Mouse (Mus musculus) neural tube, embryonic 15.5 days (tissue): ENCODE data around the gene Rras. TPM values are rescaled to one million over a fixed set of nuclear protein-coding genes. Genes with fewer than 3 reads are reported as not detected.

Experiments used
- ATAC-seq: fragments of 200-750 bp; cut with Nextera tagmentation; 2 replicates; pipeline ENCODE4 v1.8.0; 2017; ENCODE audit warnings: mild to moderate bottlenecking, moderate TSS enrichment, moderate library complexity; ENCODE audit not compliant: low FRiP score
- H3K27ac ChIP-seq: fragments of 300-500 bp; sonication (generic); replicated peaks from 2 replicates; pipeline ENCODE4 v1.5.1; 2015; ENCODE audit warnings: mild to moderate bottlenecking, inconsistent platforms
- H3K27me3 ChIP-seq: fragments of 300-500 bp; sonication (generic); replicated peaks from 2 replicates; pipeline ENCODE4 v1.6.1; 2015; ENCODE audit warnings: inconsistent platforms
- H3K36me3 ChIP-seq: fragments of 300-500 bp; sonication (generic); 2 replicates; pipeline ENCODE4 v1.6.1; 2015; ENCODE audit warnings: inconsistent platforms
- H3K4me1 ChIP-seq: fragments of 300-500 bp; sonication (generic); 2 replicates; pipeline ENCODE4 v1.6.1; 2015; ENCODE audit warnings: inconsistent platforms
- H3K4me2 ChIP-seq: fragments of 300-500 bp; sonication (generic); 2 replicates; pipeline ENCODE4 v1.6.1; 2015; ENCODE audit warnings: inconsistent platforms, mild to moderate bottlenecking, moderate library complexity
- H3K4me3 ChIP-seq: fragments of 300-500 bp; sonication (generic); replicated peaks from 2 replicates; pipeline ENCODE4 v1.5.1; 2015; ENCODE audit warnings: mild to moderate bottlenecking, inconsistent platforms
- H3K9ac ChIP-seq: fragments of 300-500 bp; sonication (generic); replicated peaks from 2 replicates; pipeline ENCODE4 v1.6.1; 2015; ENCODE audit warnings: mild to moderate bottlenecking, inconsistent platforms
- H3K9me3 ChIP-seq: fragments of 300-500 bp; sonication (generic); replicated peaks from 2 replicates; pipeline ENCODE4 v1.6.1; 2016; ENCODE audit warnings: inconsistent platforms
- WGBS: fragments of 180-500 bp; shearing (Covaris S2); methylation state at CpG from one replicate; pipeline ENCODE4 v1.1.7; 2015; ENCODE audit warnings: mixed read lengths; 5-methylcytosine and 5-hydroxymethylcytosine counted together
- polyA plus RNA-seq: library from polyadenylated mRNA; unstranded; fragments of >200 nt; fragmentation: Nextera tagmentation; extraction: Ambion mirVana; gene quantifications from 2 replicates; pipeline ENCODE4 v1.2.1, GENCODE M21; 2015

Gene Rras
- polyA plus RNA-seq, 1 experiment from 2014 or later, result 14.2 TPM

DNA sequence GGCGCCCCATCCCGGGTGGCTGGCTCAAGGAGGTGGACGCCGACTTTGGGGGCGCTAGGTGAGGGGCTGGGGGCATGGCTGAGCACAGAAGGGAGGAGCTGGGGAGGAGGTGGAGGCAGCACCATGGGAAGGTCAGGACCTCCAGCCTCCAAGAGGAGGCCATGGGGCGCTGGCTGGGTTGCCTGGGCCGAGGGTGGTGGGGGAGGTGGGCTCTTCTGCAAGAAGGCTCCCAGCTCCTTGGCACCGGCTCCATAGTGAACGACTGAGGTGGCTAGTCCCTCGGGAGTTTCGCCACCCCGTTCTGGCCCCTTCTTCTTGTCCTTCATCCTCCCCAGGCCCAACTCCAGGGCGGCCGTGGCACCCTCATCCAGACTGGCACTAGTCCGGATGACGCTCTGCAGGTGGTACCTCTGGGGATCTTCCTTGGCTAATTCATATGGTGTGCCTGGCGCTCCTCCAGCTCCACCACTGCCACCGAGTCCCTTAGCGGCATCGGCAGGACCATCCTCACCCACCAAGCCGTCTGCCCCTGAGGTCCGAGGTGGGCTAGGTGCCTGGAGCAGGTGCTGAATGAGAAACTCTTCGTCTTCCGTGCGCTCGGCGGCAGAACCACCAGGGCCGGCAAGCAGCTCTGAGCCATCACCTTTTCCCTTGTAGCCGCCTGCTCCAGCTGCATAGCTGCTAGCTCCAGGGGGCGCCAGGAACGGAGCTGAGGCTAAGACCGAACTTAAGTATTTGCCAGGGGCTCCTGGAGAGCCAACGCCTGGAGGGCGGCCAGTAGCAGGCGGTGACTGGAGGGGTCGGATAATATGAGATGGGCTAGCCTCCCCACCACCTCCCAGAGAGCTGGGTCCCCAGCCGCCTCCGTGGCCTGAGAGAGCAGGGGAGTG lies 30.5 kb downstream of the Rras start:
- 93% methylated on average over 38 of the region's 38 CpGs for WGBS
- no peak overlapping the region for H3K27ac ChIP-seq
- no peak overlapping the region for H3K9ac ChIP-seq
- no peak for ATAC-seq
- no peak overlapping the region for H3K4me3 ChIP-seq
- H3K36me3 ChIP-seq, result peaks cover 71% of the 10 kb centered on the region
- H3K27me3 ChIP-seq, result no peaks in the 10 kb centered on the region
- no peak overlapping the region for H3K4me2 ChIP-seq
- H3K9me3 ChIP-seq, result no peaks in the 10 kb centered on the region
- peaks cover 33% of the 10 kb centered on the region for H3K4me1 ChIP-seq

- no peak overlapping the region for H3K9ac ChIP-seq
- 95% methylated on average over 23 of the region's 23 CpGs for WGBS
- peaks cover 62% of the 10 kb centered on the region for H3K36me3 ChIP-seq
- H3K27me3 ChIP-seq, result no peaks in the 10 kb centered on the region
- ATAC-seq, result no peak
- no peaks in the 10 kb centered on the region for H3K9me3 ChIP-seq
- H3K4me1 ChIP-seq, result peaks cover 38% of the 10 kb centered on the region
- H3K27ac ChIP-seq, result no peak overlapping the region
- no peak overlapping the region for H3K4me2 ChIP-seq
- H3K4me3 ChIP-seq, result no peak overlapping the region
These were observed 31.3 kb downstream of the Rras start for GRCm38 (mm10) chr7:45048923-45049657.

DNA sequence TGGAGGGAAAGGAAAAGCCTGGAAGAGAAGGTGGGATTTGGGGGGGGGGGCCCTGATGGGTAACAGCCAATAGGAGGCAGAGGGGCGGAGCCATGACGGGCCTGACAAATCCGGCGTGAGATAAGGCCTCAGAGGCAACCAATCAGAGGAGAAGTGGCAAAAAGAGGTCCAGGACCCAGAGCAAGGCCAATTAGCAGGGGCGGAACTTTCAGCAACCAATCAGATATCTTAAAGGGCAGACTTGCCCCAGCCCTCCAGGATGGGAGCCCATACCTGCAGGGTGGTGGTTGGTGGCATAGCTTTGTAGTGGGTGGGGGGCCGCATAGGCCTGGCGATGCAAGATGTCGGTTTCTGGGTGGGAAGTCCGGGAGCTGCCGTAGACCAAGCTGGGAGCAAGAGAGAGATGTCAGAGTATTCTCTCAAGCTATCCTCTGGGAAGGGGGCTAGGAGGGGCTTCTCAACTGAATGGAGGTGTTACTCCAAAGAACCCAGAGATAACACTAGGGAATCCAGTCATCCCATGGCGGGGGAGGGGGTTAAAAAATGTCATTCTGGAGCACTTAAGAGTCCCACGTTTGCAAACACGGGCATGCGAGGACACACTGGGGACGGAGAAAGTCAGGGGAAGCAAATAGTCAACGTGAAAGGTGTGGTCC lies 33.3 kb downstream of the Rras start:
- Histone ChIP-seq H3K27me3 (no peaks in the 10 kb centered on the region), H3K4me2 (peak overlapping the region; percentile 97), H3K4me3 (peak overlapping the region; percentile 81), H3K4me1 (peaks cover 43% of the 10 kb centered on the region), H3K9ac (peak overlapping the region; percentile 66), H3K27ac (peak overlapping the region; percentile 99), H3K9me3 (no peaks in the 10 kb centered on the region), H3K36me3 (peaks cover 42% of the 10 kb centered on the region)
- 4% methylated on average over 16 of the region's 16 CpGs for WGBS
- peak; percentile 33 for ATAC-seq

GRCm38 (mm10) chr7:45051601-45051974 lies 33.8 kb downstream of the Rras start:
- Histone ChIP-seq H3K36me3 (peaks cover 37% of the 10 kb centered on the region), H3K4me3 (peak overlapping the region; percentile 81), H3K27me3 (no peaks in the 10 kb centered on the region), H3K9me3 (no peaks in the 10 kb centered on the region), H3K9ac (peak overlapping the region; percentile 66), H3K27ac (peak overlapping the region; percentile 99), H3K4me2 (peak overlapping the region; percentile 97), H3K4me1 (peaks cover 43% of the 10 kb centered on the region)
- WGBS, result 2% methylated on average over 13 of the region's 13 CpGs
- ATAC-seq, result no peak

GRCm38 (mm10) chr7:45052181-45052861 lies 34.6 kb downstream of the Rras start:
- Histone ChIP-seq H3K27me3 (no peaks in the 10 kb centered on the region), H3K4me2 (peak overlapping the region; percentile 97), H3K27ac (peak overlapping the region; percentile 99), H3K9ac (peak overlapping the region; percentile 66), H3K4me1 (peaks cover 43% of the 10 kb centered on the region), H3K9me3 (no peaks in the 10 kb centered on the region), H3K36me3 (peaks cover 30% of the 10 kb centered on the region), H3K4me3 (peak overlapping the region; percentile 81)
- under 1% methylated on average over 38 of the region's 38 CpGs for WGBS
- no peak for ATAC-seq

GRCm38 (mm10) chr7:45052862-45053116 lies 35.0 kb downstream of the Rras start, which contains the start of gene Prr12:
Gene Prr12, minus strand, starts transcription at chr7:45052881.
- peak within 1 kb of the TSS; percentile 99 for H3K27ac ChIP-seq
- H3K9me3 ChIP-seq, result no peaks in the 10 kb centered on the region
- peaks cover 25% of the 10 kb centered on the region for H3K36me3 ChIP-seq
- peak within 1 kb of the TSS; percentile 66 for H3K9ac ChIP-seq
- H3K4me2 ChIP-seq, result peak within 1 kb of the TSS; percentile 97
- peak within 1 kb of the TSS; percentile 81 for H3K4me3 ChIP-seq
- no peak for ATAC-seq
- no peaks in the 10 kb centered on the region for H3K27me3 ChIP-seq
- 0% methylated on average over 4 of the region's 18 CpGs for WGBS
- peaks cover 43% of the 10 kb centered on the region for H3K4me1 ChIP-seq

DNA sequence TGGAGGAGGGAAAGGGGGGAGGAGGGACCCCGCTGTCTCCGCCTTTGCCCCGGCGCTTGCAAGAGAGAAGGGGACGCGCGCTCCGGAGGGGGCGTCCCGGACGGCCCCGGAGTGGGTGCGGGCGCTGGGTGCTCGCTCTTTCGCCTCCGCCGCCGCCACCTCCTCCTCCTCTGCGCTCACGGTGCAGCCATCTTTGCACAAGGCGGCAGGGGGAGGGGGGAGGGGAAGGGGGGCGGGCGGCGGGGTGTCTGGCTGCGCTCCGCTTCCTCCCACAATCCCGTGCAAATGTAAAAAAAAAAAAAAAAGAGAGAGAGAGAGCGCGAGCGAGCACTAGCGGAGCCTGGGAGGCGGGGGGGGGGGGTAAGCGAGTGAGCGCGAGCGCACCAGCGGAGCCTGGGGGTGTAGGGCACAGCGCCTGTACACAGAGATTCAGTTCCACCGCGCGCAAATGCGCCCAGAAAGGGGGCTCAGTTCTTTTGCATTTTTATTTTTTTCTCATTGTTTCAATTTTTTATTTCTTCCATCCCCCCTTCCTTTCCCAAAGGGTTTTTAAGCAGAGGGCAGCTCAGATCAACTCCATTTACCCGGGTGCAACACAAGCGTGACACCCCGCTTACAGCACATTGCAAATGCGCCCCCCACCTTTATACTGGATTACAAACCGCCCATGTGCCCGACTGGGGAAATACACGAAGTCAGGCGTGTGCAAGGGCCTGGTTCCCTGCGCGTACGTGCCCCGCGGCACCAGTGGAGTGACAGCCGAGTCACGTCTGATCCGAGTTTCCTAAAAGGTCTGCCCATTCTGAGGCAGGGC lies 35.6 kb downstream of the Rras start:
- peak overlapping the region; percentile 66 for H3K9ac ChIP-seq
- H3K27ac ChIP-seq, result peak overlapping the region; percentile 99
- no peaks in the 10 kb centered on the region for H3K9me3 ChIP-seq
- peak overlapping the region; percentile 81 for H3K4me3 ChIP-seq
- H3K27me3 ChIP-seq, result no peaks in the 10 kb centered on the region
- 1% methylated on average over 42 of the region's 59 CpGs for WGBS
- H3K4me2 ChIP-seq, result peak overlapping the region; percentile 97
- peaks cover 20% of the 10 kb centered on the region for H3K36me3 ChIP-seq
- ATAC-seq, result peak; percentile 67
- peaks cover 43% of the 10 kb centered on the region for H3K4me1 ChIP-seq

DNA sequence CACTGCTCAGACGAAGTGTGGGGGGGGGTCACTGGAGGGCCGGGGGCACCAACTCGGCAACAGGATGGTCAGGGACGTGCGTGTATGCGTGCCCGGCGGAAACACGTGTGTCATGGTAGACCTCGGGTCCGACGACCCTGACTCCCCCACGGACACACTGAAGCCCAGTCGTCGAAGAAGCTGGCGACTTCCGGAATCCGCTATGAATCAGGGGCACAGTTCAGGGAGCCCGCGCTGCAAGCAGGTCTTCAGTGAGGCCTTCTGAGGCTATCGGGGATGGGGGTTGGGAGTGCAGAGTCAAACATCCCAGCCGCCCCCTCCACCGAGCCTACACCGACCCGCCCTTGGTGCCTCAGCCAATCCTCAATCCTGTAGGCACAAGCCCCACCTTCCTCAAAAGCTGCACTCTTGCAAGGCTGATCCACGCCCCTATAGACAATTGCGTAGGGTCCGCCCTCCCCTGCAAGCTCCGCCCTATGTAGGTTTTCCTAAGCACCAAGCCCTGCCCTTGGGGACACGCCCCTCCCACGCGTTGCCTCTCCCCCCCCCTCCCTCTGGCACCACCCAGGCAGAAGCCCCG lies 36.3 kb downstream of the Rras start:
- peak overlapping the region; percentile 97 for H3K4me2 ChIP-seq
- peak; percentile 90 for ATAC-seq
- peak overlapping the region; percentile 99 for H3K27ac ChIP-seq
- peak overlapping the region; percentile 66 for H3K9ac ChIP-seq
- WGBS, result 0% methylated on average over 33 of the region's 33 CpGs
- H3K4me3 ChIP-seq, result peak overlapping the region; percentile 81
- H3K9me3 ChIP-seq, result no peaks in the 10 kb centered on the region
- H3K4me1 ChIP-seq, result peaks cover 41% of the 10 kb centered on the region
- H3K36me3 ChIP-seq, result peaks cover 13% of the 10 kb centered on the region
- no peaks in the 10 kb centered on the region for H3K27me3 ChIP-seq

- Histone ChIP-seq H3K36me3 (no peaks in the 10 kb centered on the region), H3K27ac (no peak overlapping the region), H3K9me3 (no peaks in the 10 kb centered on the region), H3K9ac (no peak overlapping the region), H3K4me3 (no peak overlapping the region), H3K4me2 (no peak overlapping the region), H3K4me1 (peaks cover 33% of the 10 kb centered on the region), H3K27me3 (no peaks in the 10 kb centered on the region)
- 71% methylated on average over 14 of the region's 14 CpGs for WGBS
- ATAC-seq, result no peak
These were observed 38.7 kb downstream of the Rras start for GRCm38 (mm10) chr7:45056329-45056971.

GRCm38 (mm10) chr7:45056972-45057348 lies 39.2 kb downstream of the Rras start:
- H3K27ac ChIP-seq, result no peak overlapping the region
- no peak overlapping the region for H3K9ac ChIP-seq
- no peaks in the 10 kb centered on the region for H3K9me3 ChIP-seq
- no peaks in the 10 kb centered on the region for H3K27me3 ChIP-seq
- H3K36me3 ChIP-seq, result no peaks in the 10 kb centered on the region
- H3K4me3 ChIP-seq, result no peak overlapping the region
- ATAC-seq, result no peak
- peaks cover 33% of the 10 kb centered on the region for H3K4me1 ChIP-seq
- H3K4me2 ChIP-seq, result no peak overlapping the region
